Mouse (Mus musculus): ENCODE data around the gene 1700102P08Rik.

DNA sequence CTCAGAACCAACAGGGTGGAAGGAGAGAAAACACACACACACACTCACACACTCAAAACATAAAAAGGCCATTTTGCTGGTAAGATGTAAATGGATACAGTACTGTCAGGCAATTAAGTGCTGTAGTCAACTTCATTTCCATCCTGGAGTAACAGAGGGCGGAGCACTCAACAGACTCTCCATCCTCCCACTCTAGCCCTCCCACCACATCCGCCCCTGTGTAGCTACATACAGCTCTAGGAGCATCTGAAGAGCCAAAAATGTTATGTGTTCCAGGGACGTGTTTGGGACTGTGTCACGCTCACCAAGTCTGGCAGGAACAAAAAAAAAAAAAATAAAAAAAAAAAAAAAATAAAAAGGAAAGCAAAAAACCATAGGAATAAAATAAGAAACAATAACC, 10.5 kb downstream of the 1700102P08Rik start:
- TF ChIP-seq CTCF (IDR thresholded peaks at IDR 0.05; ENCODE audit: low read depth, low read length), result no peak
- TF ChIP-seq POLR2A (IDR thresholded peaks at IDR 0.05; ENCODE audit: borderline replicate concordance, low read depth, low read length), result no peak

Measured in bone marrow macrophage, adult 2 months (primary cell).